Mouse (Mus musculus) CH12.LX (cell line): ENCODE results near the gene Fcer1g.

Source experiments
- CTCF ChIP-seq, 2 experiments: IDR thresholded peaks in 1 of 2; conservative IDR thresholded peaks in 1 of 2; 2 replicates each; pipeline ENCODE4 v1.5.1; 2011 to 2012; ENCODE audit warnings: low read depth in 2 of 2, low read length in 2 of 2, improper control_type of control experiment in 1 of 2, inconsistent platforms in 1 of 2, mild to moderate bottlenecking in 1 of 2, moderate library complexity in 1 of 2
- KAT2A ChIP-seq: IDR thresholded peaks from 2 replicates; pipeline ENCODE4 v1.6.1; 2012; ENCODE audit warnings: low read length, improper control_type of control experiment, inconsistent platforms; ENCODE audit not compliant: insufficient replicate concordance
- NELFE ChIP-seq: IDR thresholded peaks from 2 replicates; pipeline ENCODE4 v1.6.1; 2011; ENCODE audit warnings: low read depth, low read length, improper control_type of control experiment
- POLR2A ChIP-seq: IDR thresholded peaks from 2 replicates; pipeline ENCODE4 v1.6.1; 2011; ENCODE audit warnings: low read depth, mild to moderate bottlenecking, improper control_type of control experiment, low read length

GRCm38 (mm10) chr1:171193911-171194830, 40.0 kb downstream of the Fcer1g start:
- TF ChIP-seq CTCF (conservative IDR thresholded peaks at IDR 0.05 in 1 of 2, IDR thresholded peaks at IDR 0.05 in 1 of 2; ENCODE audit: low read depth in 2 of 2, low read length in 2 of 2) (no peak), POLR2A (no peak), NELFE (no peak), KAT2A (no peak)
